Mouse (Mus musculus) cortical plate, adult 2 months (tissue): ENCODE measurements around the gene Zbtb16. TPM values are rescaled to one million over a fixed set of nuclear protein-coding genes. Genes with fewer than 3 reads are reported as not detected.

Experiments used
- H3K27ac ChIP-seq: fragments of 200-500 bp; 2 replicates; pipeline ENCODE4 v1.5.1; 2012; ENCODE audit warnings: low read length, control low read depth, inconsistent platforms; ENCODE audit not compliant: insufficient read depth
- H3K4me1 ChIP-seq: fragments of 200-500 bp; 2 replicates; pipeline ENCODE4 v1.6.1; 2011; ENCODE audit warnings: low read length; ENCODE audit not compliant: control insufficient read depth, insufficient read depth
- H3K4me3 ChIP-seq: fragments of 200-500 bp; 2 replicates; pipeline ENCODE4 v1.5.1; 2011; ENCODE audit warnings: mild to moderate bottlenecking, low read length, control low read depth; ENCODE audit not compliant: insufficient read depth
- CTCF ChIP-seq: fragments of 200-500 bp; IDR thresholded peaks from 2 replicates; pipeline ENCODE4 v1.5.1; 2011; ENCODE audit warnings: mild to moderate bottlenecking, control low read depth, low read length; ENCODE audit not compliant: insufficient read depth; ENCODE audit errors: extremely low read depth
- POLR2A ChIP-seq: fragments of 200-500 bp; IDR thresholded peaks from 2 replicates; pipeline ENCODE4 v1.6.1; 2011; ENCODE audit warnings: mild to moderate bottlenecking, low read length, control low read depth; ENCODE audit not compliant: insufficient read depth; ENCODE audit errors: extremely low read depth
- polyA plus RNA-seq: library from polyadenylated mRNA; depleted of rRNA; stranded (reverse); fragments of >200 nt; gene quantifications from 2 replicates; pipeline ENCODE4 v1.2.3, GENCODE M21; 2012

Zbtb16 gene
- polyA plus RNA-seq, 1 experiment = 22.0 TPM

- Histone ChIP-seq H3K27ac (no peak overlapping the region), H3K4me1 (peaks cover 2% of the 10 kb centered on the region; the same call in 1 of the 2 replicates)
- no peak for TF ChIP-seq POLR2A
- TF ChIP-seq CTCF = no peak
These were observed 7.2 kb downstream of the Zbtb16 start for GRCm38 (mm10) chr9:48828839-48829238.

GRCm38 (mm10) chr9:48826377-48826889 lies 9.6 kb downstream of the Zbtb16 start:
- TF ChIP-seq CTCF (no peak), POLR2A (no peak)
- Histone ChIP-seq H3K4me3 (no peak overlapping the region), H3K27ac (no peak overlapping the region), H3K4me1 (peaks cover 5% of the 10 kb centered on the region)

More at GRCm38 (mm10) chr9:48828839-48829238, 7.2 kb downstream of the Zbtb16 start:
- no peak overlapping the region for H3K4me3 ChIP-seq

GRCm38 (mm10) chr9:48824533-48825130 lies 11.4 kb downstream of the Zbtb16 start:
- Histone ChIP-seq H3K4me1 (peaks cover 5% of the 10 kb centered on the region), H3K27ac (no peak overlapping the region), H3K4me3 (no peak overlapping the region)
- TF ChIP-seq POLR2A (no peak), CTCF (no peak)

- Histone ChIP-seq H3K27ac (no peak overlapping the region), H3K4me1 (peaks cover 7% of the 10 kb centered on the region), H3K4me3 (no peak overlapping the region)
- TF ChIP-seq CTCF = no peak
These were observed 12.2 kb downstream of the Zbtb16 start for GRCm38 (mm10) chr9:48823851-48824250.

GRCm38 (mm10) chr9:48823319-48823705 lies 12.7 kb downstream of the Zbtb16 start:
- peaks cover 7% of the 10 kb centered on the region for H3K4me1 ChIP-seq
- TF ChIP-seq POLR2A = no peak
- TF ChIP-seq CTCF = no peak
- H3K4me3 ChIP-seq = no peak overlapping the region
- H3K27ac ChIP-seq = no peak overlapping the region

- Histone ChIP-seq H3K4me3 (no peak overlapping the region), H3K27ac (no peak overlapping the region), H3K4me1 (peaks cover 7% of the 10 kb centered on the region)
- TF ChIP-seq POLR2A (no peak), CTCF (no peak)
These were observed 13.3 kb downstream of the Zbtb16 start for GRCm38 (mm10) chr9:48822586-48823318.

- H3K4me3 ChIP-seq = no peak overlapping the region
- H3K4me1 ChIP-seq = peaks cover 8% of the 10 kb centered on the region
- no peak for TF ChIP-seq CTCF
- no peak for TF ChIP-seq POLR2A
- no peak overlapping the region for H3K27ac ChIP-seq
These were observed 14.0 kb downstream of the Zbtb16 start for GRCm38 (mm10) chr9:48821916-48822585.

GRCm38 (mm10) chr9:48821431-48821830 lies 14.6 kb downstream of the Zbtb16 start:
- H3K4me1 ChIP-seq = peaks cover 10% of the 10 kb centered on the region
- TF ChIP-seq POLR2A (no peak), CTCF (no peak)
- H3K4me3 ChIP-seq = no peak overlapping the region
- no peak overlapping the region for H3K27ac ChIP-seq

- H3K27ac ChIP-seq = no peak overlapping the region
- peaks cover 13% of the 10 kb centered on the region for H3K4me1 ChIP-seq
- no peak for TF ChIP-seq POLR2A
- no peak for TF ChIP-seq CTCF
- H3K4me3 ChIP-seq = no peak overlapping the region
These were observed 15.2 kb downstream of the Zbtb16 start for GRCm38 (mm10) chr9:48820791-48821190.
